Mouse (Mus musculus) MEL (cell line): ENCODE measurements around the gene Chrdl2. TPM values are rescaled to one million over a fixed set of nuclear protein-coding genes. Genes with fewer than 3 reads are reported as not detected.
"Not testable (repeated sequence)": the region's sequence is repeated elsewhere in the genome, so short reads cannot be mapped to it uniquely, and the experiment has no call there.

ENCODE experiments used
- DNase-seq: peaks from one replicate; pipeline ENCODE4 v3.0.0; 2011; ENCODE audit warnings: low read depth, low spot score
- H3K27ac ChIP-seq: 2 replicates; pipeline ENCODE4 v1.5.1; 2012; ENCODE audit warnings: low read depth, mild to moderate bottlenecking, control low read depth, low read length, moderate library complexity; ENCODE audit not compliant: control insufficient read depth
- H3K27me3 ChIP-seq, 2 experiments: fragments of 150-350 bp in 1 of 2; sonication (generic) in 1 of 2; 2 replicates each; pipeline ENCODE4 v1.6.1; 2012; ENCODE audit warnings: low read length in 2 of 2, mild to moderate bottlenecking in 2 of 2, improper control_type of control experiment in 1 of 2, moderate library complexity in 1 of 2; ENCODE audit not compliant: insufficient read depth in 2 of 2, control insufficient read depth in 1 of 2
- H3K36me3 ChIP-seq, 2 experiments: 2 replicates each; pipeline ENCODE4 v1.6.1; 2012 to 2014; ENCODE audit warnings: low read length in 2 of 2, improper control_type of control experiment in 1 of 2, inconsistent platforms in 1 of 2, mild to moderate bottlenecking in 1 of 2; ENCODE audit not compliant: insufficient read depth in 2 of 2, control insufficient read depth in 1 of 2
- H3K4me1 ChIP-seq, 2 experiments: fragments of 150-350 bp in 1 of 2; sonication (generic) in 1 of 2; 2 replicates each; pipeline ENCODE4 v1.6.1; 2012; ENCODE audit warnings: low read length in 2 of 2, improper control_type of control experiment in 1 of 2, mild to moderate bottlenecking in 1 of 2; ENCODE audit not compliant: insufficient read depth in 2 of 2, control insufficient read depth in 1 of 2
- H3K4me3 ChIP-seq, 2 experiments: fragments of 150-350 bp in 1 of 2; sonication (generic) in 1 of 2; 2 replicates each; pipeline ENCODE4 v1.5.1; 2012; ENCODE audit warnings: low read depth in 2 of 2, low read length in 2 of 2, mild to moderate bottlenecking in 2 of 2, moderate library complexity in 2 of 2, control low read depth in 1 of 2, improper control_type of control experiment in 1 of 2; ENCODE audit not compliant: control insufficient read depth in 1 of 2, insufficient read depth in 1 of 2
- H3K79me2 ChIP-seq: 2 replicates; pipeline ENCODE4 v1.6.1; 2012; ENCODE audit warnings: mild to moderate bottlenecking, low read length, moderate library complexity; ENCODE audit not compliant: control insufficient read depth, poor library complexity, insufficient read depth
- H3K9ac ChIP-seq: 2 replicates; pipeline ENCODE4 v1.6.1; 2012; ENCODE audit warnings: low read depth, mild to moderate bottlenecking, control low read depth, low read length, moderate library complexity; ENCODE audit not compliant: control insufficient read depth, poor library complexity, severe bottlenecking
- H3K9me3 ChIP-seq: fragments of 150-350 bp; sonication (generic); replicated peaks from 2 replicates; pipeline ENCODE4 v1.6.1; 2012; ENCODE audit warnings: mild to moderate bottlenecking, low read length, improper control_type of control experiment, moderate library complexity; ENCODE audit not compliant: insufficient read depth
- CHD1 ChIP-seq: IDR thresholded peaks from 2 replicates; pipeline ENCODE4 v1.6.1; 2012; ENCODE audit warnings: low read depth, mild to moderate bottlenecking, inconsistent platforms, low read length, improper control_type of control experiment
- CHD2 ChIP-seq: IDR thresholded peaks from 2 replicates; pipeline ENCODE4 v1.6.1; 2011; ENCODE audit warnings: low read length, improper control_type of control experiment
- EP300 ChIP-seq, 2 experiments: IDR thresholded peaks; 2 replicates each; pipeline ENCODE4 v1.6.1; 2011; ENCODE audit warnings: improper control_type of control experiment in 2 of 2, low read length in 2 of 2, low read depth in 1 of 2, mild to moderate bottlenecking in 1 of 2
- ETS1 ChIP-seq: IDR thresholded peaks from 2 replicates; pipeline ENCODE4 v1.6.1; 2012; ENCODE audit warnings: low read depth, mild to moderate bottlenecking, inconsistent platforms, low read length, improper control_type of control experiment, moderate library complexity
- MAZ ChIP-seq: IDR thresholded peaks from 2 replicates; pipeline ENCODE4 v1.6.1; 2012; ENCODE audit warnings: low read depth, mild to moderate bottlenecking, inconsistent platforms, low read length, improper control_type of control experiment
- MEF2A ChIP-seq: IDR thresholded peaks from 2 replicates; pipeline ENCODE4 v1.6.1; 2014; ENCODE audit warnings: low read depth, mild to moderate bottlenecking, inconsistent platforms, low read length, improper control_type of control experiment; ENCODE audit not compliant: poor library complexity, insufficient replicate concordance, severe bottlenecking; ENCODE audit errors: extremely low read depth
- MXI1 ChIP-seq: IDR thresholded peaks from 2 replicates; pipeline ENCODE4 v1.6.1; 2011; ENCODE audit warnings: mild to moderate bottlenecking, low read depth, low read length, improper control_type of control experiment
- NELFE ChIP-seq: IDR thresholded peaks from 2 replicates; pipeline ENCODE4 v1.6.1; 2011; ENCODE audit warnings: low read depth, low read length, improper control_type of control experiment
- POLR2AphosphoS2 ChIP-seq: IDR thresholded peaks from 2 replicates; pipeline ENCODE4 v1.6.1; 2011; ENCODE audit warnings: low read length, improper control_type of control experiment
- TBP ChIP-seq: IDR thresholded peaks from 2 replicates; pipeline ENCODE4 v1.8.0; 2011; ENCODE audit warnings: low read depth, low read length, improper control_type of control experiment
- TCF12 ChIP-seq: IDR thresholded peaks from 2 replicates; pipeline ENCODE4 v1.6.1; 2014; ENCODE audit warnings: low read depth, mild to moderate bottlenecking, inconsistent platforms, low read length, improper control_type of control experiment, moderate library complexity
- UBTF ChIP-seq: IDR thresholded peaks from 2 replicates; pipeline ENCODE4 v1.6.1; 2012; ENCODE audit warnings: low read depth, mild to moderate bottlenecking, inconsistent platforms, low read length, improper control_type of control experiment, moderate library complexity, borderline replicate concordance; ENCODE audit not compliant: insufficient read depth
- polyA plus RNA-seq, 2 experiments: library from polyadenylated mRNA; stranded (reverse) in 1 of 2; unstranded in 1 of 2; fragments of >175 nt in 1 of 2; fragments of >200 nt in 1 of 2; gene quantifications; 2 replicates each; pipeline versions ENCODE4 v1.2.1 to v1.2.4; 2012; ENCODE audit warnings: low replicate concordance in 2 of 2, low read depth in 1 of 2; ENCODE audit not compliant: insufficient read length in 2 of 2, insufficient read depth in 1 of 2, missing spikeins in 1 of 2
- total RNA-seq: library from RNA; depleted of rRNA; stranded (reverse); fragments of 300-350 nt; gene quantifications from 2 replicates; pipeline ENCODE4 v1.2.3, GENCODE M21; 2012; rRNA removed

Gene Chrdl2
- not detected in 2 replicates for total RNA-seq
- polyA plus RNA-seq, result under 1 TPM in 1 of 2 experiments, not detected in 1; 0.08 TPM

DNA sequence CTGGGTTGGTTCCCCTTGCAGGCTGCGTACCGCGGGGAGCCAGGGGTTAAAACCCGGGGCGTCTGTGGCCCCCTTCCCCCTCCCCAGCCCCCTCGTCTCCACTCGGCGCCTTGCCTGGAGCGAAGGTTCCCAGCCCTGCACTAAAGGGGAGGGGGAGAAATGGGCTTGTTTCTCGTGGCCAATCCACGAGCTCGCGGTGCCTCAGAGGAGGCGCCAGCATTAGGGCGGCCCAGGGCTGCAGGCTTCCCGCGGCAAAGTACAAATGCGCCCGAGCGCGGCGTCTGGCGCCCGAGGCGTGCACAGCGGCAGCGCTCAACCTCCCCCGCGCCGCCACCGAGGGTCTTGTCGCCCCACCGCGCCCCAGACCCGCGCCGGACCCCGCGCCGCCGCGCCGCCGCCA is at the start of gene Chrdl2:
Gene Chrdl2, plus strand, starts transcription at position 383 of the 400 bp plus-strand sequence.
- TF ChIP-seq EP300 (IDR thresholded peaks at IDR 0.05; ENCODE audit: low read depth in 1 of 2, low read length in 2 of 2) (no peak), MAZ (no peak), TBP (no peak), CHD2 (no peak), MXI1 (no peak), CHD1 (no peak), MEF2A (no peak)
- Histone ChIP-seq H3K9ac (no peak within 1 kb of the TSS), H3K79me2 (no peaks in the 10 kb centered on the region), H3K36me3 (no peaks in the 10 kb centered on the region), H3K9me3 (no peaks in the 10 kb centered on the region), H3K27me3 (peaks cover 6 to 13% of the 10 kb centered on the region in 2 experiments), H3K4me3 (no peak within 1 kb of the TSS), H3K27ac (no peak within 1 kb of the TSS), H3K4me1 (no peaks in the 10 kb centered on the region)
- no peak for DNase-seq

DNA sequence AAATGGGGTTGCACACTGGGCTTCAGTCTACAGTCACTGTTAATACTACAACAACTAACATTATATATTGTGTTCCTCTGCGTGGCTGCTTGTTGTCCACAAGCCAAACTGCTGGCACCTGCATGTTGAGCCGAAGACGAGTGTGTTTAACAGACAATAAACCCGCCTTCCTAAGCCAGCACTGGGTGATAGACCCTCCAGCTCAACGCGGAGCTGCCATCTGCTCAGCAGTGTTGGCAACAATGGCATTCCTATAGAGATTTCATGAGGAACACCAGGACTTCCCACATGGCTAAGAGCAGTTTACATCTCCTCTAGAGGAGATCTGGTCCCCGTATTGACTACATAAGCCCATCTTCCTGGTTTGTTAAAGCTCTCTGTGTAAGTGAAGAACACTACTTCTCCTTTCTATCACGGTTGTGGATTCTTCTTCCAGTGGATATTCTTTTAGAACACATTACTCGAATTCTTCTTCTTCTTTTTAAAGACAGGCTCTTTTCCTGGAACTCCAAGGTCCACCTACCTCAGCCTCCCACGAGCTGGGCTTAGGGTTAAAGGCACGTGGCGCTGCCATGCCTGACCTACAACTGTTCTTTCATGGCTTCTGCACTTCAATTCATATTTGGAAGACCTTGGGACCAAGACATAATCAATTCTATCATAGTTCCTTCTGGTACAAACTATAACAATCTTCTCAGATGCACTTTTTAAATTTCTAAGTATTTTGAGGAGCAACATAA is 48.6 kb upstream of the Chrdl2 start:
- H3K9me3 ChIP-seq, result no peaks in the 10 kb centered on the region
- no peak for TF ChIP-seq POLR2AphosphoS2
- TF ChIP-seq ETS1, result no peak
- no peak for TF ChIP-seq NELFE
- no peak for TF ChIP-seq TCF12
- TF ChIP-seq UBTF, result no peak
- no peaks in the 10 kb centered on the region for H3K27me3 ChIP-seq

GRCm38 (mm10) chr7:99960571-99960970 is 45.4 kb upstream of the Chrdl2 start:
- DNase-seq, H3K4me3 ChIP-seq: not testable (repeated sequence)
- peaks cover 9 to 15% of the 10 kb centered on the region in 2 experiments for H3K4me1 ChIP-seq

More for the DNA sequence above, 48.6 kb upstream of the Chrdl2 start:
- peaks cover 2% of the 10 kb centered on the region in 2 experiments; a peak in 1 of 4 replicates for H3K4me1 ChIP-seq
- peaks cover 0 to 10% of the 10 kb centered on the region in 2 experiments; a peak in 3 of 4 replicates for H3K36me3 ChIP-seq
- H3K9ac ChIP-seq, result no peak overlapping the region
- DNase-seq, result no peak
- H3K4me3 ChIP-seq, result no peak overlapping the region
- H3K79me2 ChIP-seq, result no peaks in the 10 kb centered on the region
- H3K27ac ChIP-seq, result no peak overlapping the region

More at GRCm38 (mm10) chr7:99960571-99960970, 45.4 kb upstream of the Chrdl2 start:
- H3K79me2 ChIP-seq, H3K9ac ChIP-seq, H3K27ac ChIP-seq, H3K27me3 ChIP-seq, H3K9me3 ChIP-seq: not testable (repeated sequence)
- peaks cover 0 to 24% of the 10 kb centered on the region in 2 experiments; a peak in 2 of 4 replicates for H3K36me3 ChIP-seq
